Mouse (Mus musculus): ENCODE measurements around the gene Camk1d.
"Not testable (repeated sequence)": the region's sequence is repeated elsewhere in the genome, so short reads cannot be mapped to it uniquely, and the experiment has no call there.

- not testable (repeated sequence) for TF ChIP-seq CTCF (IDR thresholded peaks at IDR 0.05; ENCODE audit: low read depth, low read length); GATA1 (IDR thresholded peaks at IDR 0.05; ENCODE audit: borderline replicate concordance, low read length)
Observed at GRCm38 (mm10) chr2:5249199-5249598, 465.1 kb downstream of the Camk1d start.
